Mouse (Mus musculus) liver, adult 2 months (tissue): Measurements from ENCODE around the gene Nfu1. TPM values are rescaled to one million over a fixed set of nuclear protein-coding genes. Genes with fewer than 3 reads are reported as not detected.

Experiments
- DNase-seq: peaks from one replicate; pipeline ENCODE4 v3.0.0-alpha.2; 2011; ENCODE audit warnings: low read depth, low spot score; ENCODE audit errors: extremely low read depth
- H3K27ac ChIP-seq: fragments of 200-500 bp; replicated peaks from 2 replicates; pipeline ENCODE4 v1.5.1; 2012; ENCODE audit warnings: low read depth, mild to moderate bottlenecking, control low read depth, inconsistent platforms, low read length; ENCODE audit not compliant: insufficient read depth
- H3K27me3 ChIP-seq: fragments of 200-500 bp; 2 replicates; pipeline ENCODE4 v1.6.1; 2012; ENCODE audit warnings: mild to moderate bottlenecking, moderate library complexity, low read length, inconsistent platforms; ENCODE audit not compliant: control insufficient read depth, insufficient read depth
- H3K36me3 ChIP-seq: fragments of 200-500 bp; 2 replicates; pipeline ENCODE4 v1.6.1; 2012; ENCODE audit warnings: low read length, inconsistent platforms; ENCODE audit not compliant: control insufficient read depth, insufficient read depth
- H3K4me1 ChIP-seq: fragments of 200-500 bp; 2 replicates; pipeline ENCODE4 v1.6.1; 2011; ENCODE audit warnings: low read length; ENCODE audit not compliant: control insufficient read depth, insufficient read depth
- H3K4me3 ChIP-seq: fragments of 200-500 bp; 2 replicates; pipeline ENCODE4 v1.5.1; 2011; ENCODE audit warnings: low read depth, mild to moderate bottlenecking, control low read depth, low read length, moderate library complexity; ENCODE audit not compliant: insufficient read depth
- H3K79me2 ChIP-seq: fragments of 200-500 bp; 2 replicates; pipeline ENCODE4 v1.6.1; 2012; ENCODE audit warnings: inconsistent platforms, mild to moderate bottlenecking, low read length, moderate library complexity; ENCODE audit not compliant: control insufficient read depth, insufficient read depth
- H3K9ac ChIP-seq: fragments of 200-500 bp; 2 replicates; pipeline ENCODE4 v1.6.1; 2012; ENCODE audit warnings: low read depth, mild to moderate bottlenecking, control low read depth, inconsistent platforms, low read length
- CTCF ChIP-seq: fragments of 200-500 bp; IDR thresholded peaks from 2 replicates; pipeline ENCODE4 v1.5.1; 2011; ENCODE audit warnings: low read depth, low read length, control low read depth
- POLR2A ChIP-seq: fragments of 200-500 bp; IDR thresholded peaks from 2 replicates; pipeline ENCODE4 v1.6.1; 2011; ENCODE audit warnings: low read length, control low read depth; ENCODE audit not compliant: insufficient read depth; ENCODE audit errors: extremely low read depth
- WGBS: fragments of 180-500 bp; shearing (Covaris S2); methylation state at CpG from one replicate; pipeline ENCODE4 v1.1.7; 2018; 5-methylcytosine and 5-hydroxymethylcytosine counted together
- polyA plus RNA-seq: library from polyadenylated mRNA; depleted of rRNA; stranded (reverse); fragments of >200 nt; gene quantifications from 2 replicates; pipeline ENCODE4 v1.2.3, GENCODE M21; 2012
- total RNA-seq: library from RNA; depleted of rRNA; stranded (reverse); fragments of >200 nt; gene quantifications from 2 replicates; pipeline ENCODE4 v1.2.3, GENCODE M21; 2014

The Nfu1 gene
- total and polyA plus RNA-seq, 2 experiments = 51.7 to 152 TPM

GRCm38 (mm10) chr6:87040971-87041370, 31.9 kb downstream of the Nfu1 start:
- Histone ChIP-seq H3K4me1 (peaks cover 7% of the 10 kb centered on the region), H3K27me3 (no peaks in the 10 kb centered on the region), H3K27ac (no peak overlapping the region), H3K9ac (no peak overlapping the region), H3K79me2 (peaks cover 8% of the 10 kb centered on the region; the same call in 1 of the 2 replicates), H3K36me3 (no peaks in the 10 kb centered on the region), H3K4me3 (no peak overlapping the region)
- DNase-seq = no peak
- TF ChIP-seq CTCF (no peak), POLR2A (no peak)
- WGBS = 90% methylated on average over 4 of the region's 4 CpGs

- Histone ChIP-seq H3K4me3 (no peak overlapping the region), H3K79me2 (peaks cover 8% of the 10 kb centered on the region; the same call in 1 of the 2 replicates), H3K27me3 (no peaks in the 10 kb centered on the region), H3K36me3 (no peaks in the 10 kb centered on the region), H3K4me1 (peaks cover 7% of the 10 kb centered on the region), H3K9ac (no peak overlapping the region), H3K27ac (no peak overlapping the region)
- DNase-seq = no peak
- WGBS = 91% methylated on average over 7 of the region's 7 CpGs
- TF ChIP-seq POLR2A = no peak
- no peak for TF ChIP-seq CTCF
Observed at GRCm38 (mm10) chr6:87041431-87041830, 32.4 kb downstream of the Nfu1 start.

- Histone ChIP-seq H3K36me3 (no peaks in the 10 kb centered on the region), H3K4me1 (peaks cover 7% of the 10 kb centered on the region), H3K9ac (peak overlapping the region; percentile 86), H3K27ac (peak overlapping the region; percentile 88), H3K4me3 (peak overlapping the region; percentile 74), H3K79me2 (peaks cover 8% of the 10 kb centered on the region; the same call in 1 of the 2 replicates), H3K27me3 (no peaks in the 10 kb centered on the region)
- TF ChIP-seq POLR2A = no peak
- no peak for TF ChIP-seq CTCF
- no peak for DNase-seq
- WGBS = 2% methylated on average over 11 of the region's 11 CpGs
Observed at GRCm38 (mm10) chr6:87042004-87042336, 32.9 kb downstream of the Nfu1 start.

- WGBS = under 1% methylated on average over 68 of the region's 68 CpGs
- peaks cover 7% of the 10 kb centered on the region for H3K4me1 ChIP-seq
- peak; percentile 78 for DNase-seq
- H3K9ac ChIP-seq = peak within 1 kb of the TSS; percentile 97
- TF ChIP-seq POLR2A (peak; percentile 83), CTCF (no peak)
- no peaks in the 10 kb centered on the region for H3K36me3 ChIP-seq
- peaks cover 8% of the 10 kb centered on the region; the same call in 1 of the 2 replicates for H3K79me2 ChIP-seq
- no peaks in the 10 kb centered on the region for H3K27me3 ChIP-seq
- H3K4me3 ChIP-seq = peak within 1 kb of the TSS; percentile 90
- peak within 1 kb of the TSS; percentile 88 for H3K27ac ChIP-seq
Observed at GRCm38 (mm10) chr6:87042337-87043130, 33.5 kb downstream of the Nfu1 start, which contains the start of gene Gfpt1. TSS of gene Gfpt1 (plus strand) at chr6:87042846.

- H3K4me1 ChIP-seq = peaks cover 7% of the 10 kb centered on the region
- H3K27me3 ChIP-seq = no peaks in the 10 kb centered on the region
- WGBS = 3% methylated on average over 9 of the region's 9 CpGs
- H3K36me3 ChIP-seq = peaks cover 3% of the 10 kb centered on the region; the same call in 1 of the 2 replicates
- H3K9ac ChIP-seq = peak overlapping the region; percentile 97
- H3K79me2 ChIP-seq = peaks cover 8% of the 10 kb centered on the region; the same call in 1 of the 2 replicates
- H3K4me3 ChIP-seq = peak overlapping the region; percentile 90
- TF ChIP-seq CTCF (no peak), POLR2A (no peak)
- no peak for DNase-seq
- H3K27ac ChIP-seq = peak overlapping the region; percentile 53; the same call in 1 of the 2 replicates
Observed at GRCm38 (mm10) chr6:87043131-87043516, 34.1 kb downstream of the Nfu1 start.

- TF ChIP-seq CTCF (no peak), POLR2A (no peak)
- WGBS = 26% methylated on average over 2 of the region's 2 CpGs
- peak; percentile 23 for DNase-seq
Observed at GRCm38 (mm10) chr6:87044895-87045294, 35.9 kb downstream of the Nfu1 start.

More at GRCm38 (mm10) chr6:87044895-87045294, 35.9 kb downstream of the Nfu1 start:
- no peak overlapping the region for H3K27ac ChIP-seq
- peaks cover 4% of the 10 kb centered on the region; the same call in 1 of the 2 replicates for H3K36me3 ChIP-seq
- H3K4me3 ChIP-seq = no peak overlapping the region
- H3K4me1 ChIP-seq = peaks cover 7% of the 10 kb centered on the region
- peaks cover 8% of the 10 kb centered on the region; the same call in 1 of the 2 replicates for H3K79me2 ChIP-seq
- no peaks in the 10 kb centered on the region for H3K27me3 ChIP-seq
- no peak overlapping the region for H3K9ac ChIP-seq
